Mouse (Mus musculus) fibroblast of lung, adult 2 months (primary cell): ENCODE data around the gene Akr1b3.
"Not testable (repeated sequence)": the region's sequence is repeated elsewhere in the genome, so short reads cannot be mapped to it uniquely, and the experiment has no call there.

Experiments used
- DNase-seq: peaks from one replicate; pipeline ENCODE4 v3.0.0-alpha.2; 2011; ENCODE audit warnings: low read depth

Gene Akr1b3

DNA sequence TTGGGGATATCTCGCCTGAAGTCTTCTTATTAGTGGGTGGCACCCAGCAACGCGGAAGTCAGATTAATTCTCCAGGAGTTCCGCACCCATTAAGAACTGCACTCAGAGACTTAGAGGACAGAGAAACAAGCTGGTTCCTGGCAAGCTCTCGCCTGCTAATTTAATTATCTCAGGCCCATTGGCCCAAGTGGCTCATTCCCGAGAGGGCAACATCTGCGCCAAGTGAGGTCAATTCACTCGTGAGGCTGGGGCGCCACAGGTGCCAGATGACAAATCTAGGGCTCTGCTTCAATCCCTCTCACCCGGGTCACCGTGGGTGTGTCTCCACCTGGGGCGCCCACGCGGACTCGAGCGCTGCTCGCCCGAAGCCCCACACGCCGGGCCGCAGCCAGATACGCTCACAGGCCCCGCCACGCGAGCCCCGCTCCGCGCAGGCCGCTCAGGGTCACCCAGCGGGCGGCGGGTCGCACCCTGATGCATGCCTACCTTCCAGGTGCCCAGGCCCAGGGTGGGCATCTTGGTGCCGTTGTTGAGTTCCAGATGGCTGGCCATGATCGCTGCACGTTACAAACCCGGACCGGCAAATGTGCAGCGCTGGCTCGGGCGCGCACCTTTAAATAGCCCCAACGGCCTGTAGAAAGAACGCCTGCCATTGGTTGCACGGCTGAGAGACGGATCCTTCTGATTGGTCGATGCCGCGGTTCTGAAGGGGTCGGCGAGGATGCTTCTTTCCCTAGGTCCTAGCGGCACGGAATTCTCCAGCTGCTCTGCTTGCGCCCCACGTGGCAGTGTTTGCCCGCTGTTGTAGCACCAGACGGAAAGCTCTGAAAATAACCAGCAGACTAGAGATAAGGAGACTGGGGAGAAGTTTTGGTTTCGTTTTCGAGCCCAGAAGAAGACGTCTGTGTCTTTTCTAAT is at the start of gene Akr1b3:
Gene Akr1b3 (minus strand): TSS at position 625 of the 918 bp plus-strand sequence.
- DNase-seq, result peak; percentile 94

- DNase-seq, result no peak
Measured at GRCm38 (mm10) chr6:34364217-34365136, 47.2 kb upstream of the Akr1b3 start.

- no peak for DNase-seq
Measured at GRCm38 (mm10) chr6:34355841-34356240, 38.6 kb upstream of the Akr1b3 start.

- DNase-seq, result no peak
Measured at GRCm38 (mm10) chr6:34355349-34355747, 38.1 kb upstream of the Akr1b3 start.

DNA sequence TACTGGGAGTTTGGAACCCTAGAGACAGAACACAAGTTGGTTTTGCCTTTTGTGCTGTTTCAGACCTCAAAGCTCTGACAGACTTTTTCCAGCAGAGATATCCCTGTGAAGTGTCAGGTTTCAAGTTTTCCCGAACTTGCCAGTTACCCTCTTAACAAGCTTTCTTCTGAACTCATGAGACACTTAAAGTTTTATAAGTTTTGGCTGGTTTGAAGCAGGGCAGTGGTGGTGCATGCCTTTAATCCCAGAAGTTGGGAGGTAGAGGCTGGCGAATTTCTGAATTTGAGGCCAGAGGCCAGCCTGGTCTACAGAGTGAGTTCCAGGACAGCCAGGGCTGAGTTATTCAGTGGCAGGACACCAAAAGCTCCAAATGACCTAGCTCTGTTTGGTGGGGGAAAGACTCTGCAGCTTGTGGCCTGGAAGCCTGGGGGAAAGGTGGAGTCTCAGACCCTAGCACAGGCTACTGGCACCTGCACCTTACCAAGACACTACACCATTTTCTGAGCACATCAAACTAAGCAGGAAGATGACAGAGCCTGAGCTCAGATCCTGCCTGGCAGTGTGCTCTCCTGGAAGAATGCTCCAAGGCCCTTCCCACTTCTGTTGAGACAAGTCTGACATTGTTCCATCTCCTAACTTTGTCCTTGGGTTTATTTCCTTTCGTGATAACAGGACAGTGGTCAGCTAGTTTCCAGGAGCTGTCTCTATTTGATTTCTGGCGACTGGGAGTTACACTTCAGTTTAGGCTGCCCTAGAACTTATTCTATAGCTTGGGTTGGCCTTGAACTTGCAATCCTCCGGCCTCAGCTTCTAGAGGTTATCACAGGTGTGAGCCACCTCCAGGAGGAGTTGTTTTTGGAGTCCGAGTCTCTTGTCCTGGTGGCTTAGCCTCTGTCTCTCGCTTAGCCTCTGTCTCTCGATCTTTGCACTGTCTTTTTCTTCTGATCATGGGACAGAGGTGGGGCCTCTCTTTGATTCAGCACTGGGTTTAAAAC is 37.4 kb upstream of the Akr1b3 start:
- DNase-seq, result no peak

GRCm38 (mm10) chr6:34353658-34354353 is 36.5 kb upstream of the Akr1b3 start, which contains the start of gene Akr1b8:
TSS of gene Akr1b8 (plus strand) at chr6:34354119.
- DNase-seq, result no peak

DNA sequence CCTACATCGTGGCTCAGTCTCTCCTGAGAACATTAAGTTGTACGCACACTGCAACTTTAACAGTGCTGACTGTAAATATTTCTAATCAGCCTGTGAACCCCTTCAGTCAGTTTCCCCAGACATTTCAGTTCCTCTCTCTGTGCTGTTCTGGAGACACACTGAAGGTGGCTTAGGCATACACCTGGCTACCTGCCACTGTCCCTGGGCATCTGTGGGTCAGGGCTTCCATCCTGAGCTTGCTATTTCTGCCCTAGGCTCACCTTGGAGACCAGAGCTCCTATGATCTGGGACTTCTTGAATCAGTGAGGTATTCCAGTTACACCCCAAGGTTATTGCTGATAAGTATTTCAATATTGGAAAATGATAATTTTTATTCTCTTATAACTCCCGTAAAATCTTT is 35.1 kb upstream of the Akr1b3 start:
- DNase-seq, result no peak

- DNase-seq, result not testable (repeated sequence)
Measured at GRCm38 (mm10) chr6:34351481-34351880, 34.2 kb upstream of the Akr1b3 start.

GRCm38 (mm10) chr6:34350037-34350699 is 32.9 kb upstream of the Akr1b3 start:
- no peak for DNase-seq

DNA sequence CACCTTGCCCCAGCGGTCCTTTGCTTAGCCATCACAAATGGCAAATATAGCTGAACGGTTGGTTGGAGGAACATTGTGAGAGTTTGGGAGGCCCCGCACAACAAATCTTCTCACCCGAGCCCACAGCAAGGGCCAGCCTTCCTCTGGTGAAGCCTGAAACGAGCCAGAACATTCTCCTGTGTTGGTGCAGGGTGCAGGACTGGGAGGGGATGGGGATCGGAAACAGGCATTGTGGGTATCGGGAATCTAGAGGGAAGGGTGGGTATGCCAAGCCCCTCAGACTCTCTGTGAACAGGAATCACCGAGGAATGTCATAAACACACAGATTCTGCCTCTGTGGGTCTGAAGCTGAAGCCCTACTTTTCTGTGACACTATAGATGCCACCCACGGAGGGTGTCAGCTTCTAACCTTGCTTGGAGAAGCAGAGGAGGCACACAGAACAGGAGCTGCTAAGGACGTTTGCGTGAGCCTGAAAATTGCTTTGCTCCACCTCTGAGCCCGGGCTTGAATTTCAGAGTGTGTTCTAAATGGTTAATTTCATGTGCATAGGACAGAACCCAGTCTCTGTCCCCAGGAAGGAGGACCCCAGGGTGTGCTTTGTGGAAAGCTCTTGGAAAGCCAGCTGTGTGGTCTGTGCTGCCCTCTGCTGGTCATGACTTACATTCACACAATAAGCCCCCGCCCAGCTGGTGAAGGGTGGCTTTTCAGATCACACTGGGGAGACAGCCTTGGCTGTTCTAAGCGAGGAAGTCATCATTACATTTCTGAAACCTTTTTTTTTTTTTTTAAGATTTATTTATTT is 29.0 kb upstream of the Akr1b3 start:
- no peak for DNase-seq

- no peak for DNase-seq
Measured at GRCm38 (mm10) chr6:34344935-34345334, 27.7 kb upstream of the Akr1b3 start.

- no peak for DNase-seq
Measured at GRCm38 (mm10) chr6:34344135-34344850, 27.0 kb upstream of the Akr1b3 start.

- DNase-seq, result no peak
Measured at GRCm38 (mm10) chr6:34343426-34343825, 26.1 kb upstream of the Akr1b3 start.

- DNase-seq, result no peak
Measured at GRCm38 (mm10) chr6:34342476-34342875, 25.2 kb upstream of the Akr1b3 start.

DNA sequence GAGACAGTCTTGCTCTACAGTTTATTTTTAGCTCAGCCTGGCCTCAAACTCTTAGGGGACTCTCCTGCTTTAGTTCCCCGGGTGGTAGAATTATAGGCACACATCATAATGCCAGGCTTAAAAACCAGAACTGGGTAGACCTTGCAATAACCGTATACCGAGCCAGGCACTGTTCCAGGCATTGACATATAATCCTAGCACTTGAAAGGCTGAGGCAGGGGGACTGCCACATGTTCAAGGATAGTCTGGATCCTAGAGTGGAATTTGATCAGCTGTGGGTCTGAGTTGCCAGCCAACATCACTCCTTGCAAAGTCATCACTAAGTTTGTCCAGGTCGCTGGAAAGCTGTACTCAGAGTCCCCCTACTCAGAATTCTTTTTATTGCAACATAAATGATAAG is 24.7 kb upstream of the Akr1b3 start:
- DNase-seq, result no peak

DNA sequence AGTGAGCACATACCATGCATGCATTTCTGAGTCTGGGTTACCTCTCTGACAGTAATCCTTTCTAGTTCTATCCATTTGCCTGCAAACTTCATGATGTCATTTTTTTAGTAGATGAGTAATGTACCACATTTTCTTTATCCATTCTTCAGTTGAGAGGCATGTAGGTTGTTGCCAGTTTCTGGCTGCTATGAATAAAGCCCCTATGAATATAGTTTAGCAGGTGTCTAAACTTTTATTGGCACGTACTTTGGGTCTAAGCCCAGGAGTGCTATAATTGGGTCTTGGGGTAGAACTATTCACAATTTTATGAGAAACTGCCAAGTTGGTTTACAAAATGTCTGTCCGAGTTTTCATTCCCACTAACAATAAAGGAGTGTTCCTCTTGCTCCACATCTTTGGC is 20.5 kb upstream of the Akr1b3 start:
- DNase-seq, result no peak

DNA sequence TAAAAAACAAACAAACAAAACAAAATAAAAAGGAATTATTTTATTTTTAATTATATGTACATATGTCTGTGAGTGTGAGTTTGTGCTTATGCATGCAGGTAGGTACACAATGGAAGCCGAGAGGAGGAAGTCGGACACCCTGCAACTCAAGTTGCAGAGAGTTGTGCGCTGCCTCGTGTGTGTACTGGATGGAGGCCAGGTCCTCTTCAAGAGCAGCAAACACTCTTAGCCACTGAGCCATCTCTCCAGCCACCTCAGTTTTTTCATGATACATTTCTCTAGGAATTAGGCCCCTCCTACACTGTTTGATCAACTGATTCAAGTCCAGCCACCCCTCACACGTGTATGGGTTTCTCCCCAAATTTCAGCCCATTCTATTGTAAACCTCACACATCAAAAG is 17.4 kb upstream of the Akr1b3 start:
- no peak for DNase-seq

DNA sequence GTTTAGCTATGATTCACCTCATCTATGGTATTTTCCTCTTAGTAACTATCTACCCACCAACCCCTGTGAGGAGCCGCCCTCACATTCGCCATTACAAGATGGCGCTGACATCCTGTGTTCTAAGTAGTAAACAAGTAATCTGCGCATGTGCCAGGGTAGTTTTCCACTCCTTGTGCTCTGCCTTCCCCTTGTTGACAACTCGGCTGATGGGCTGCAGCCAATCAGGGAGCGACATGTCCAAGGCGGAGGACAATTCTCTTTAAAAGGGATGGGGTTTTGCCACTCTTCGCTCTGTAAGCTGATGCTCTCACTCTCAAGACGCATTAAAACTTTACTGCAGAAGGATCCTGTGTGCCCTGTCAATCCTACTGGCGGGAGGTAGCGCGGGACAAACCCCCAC is 14.5 kb upstream of the Akr1b3 start:
- DNase-seq, result not testable (repeated sequence)

- DNase-seq, result no peak
Measured at GRCm38 (mm10) chr6:34331379-34331778, 14.1 kb upstream of the Akr1b3 start.
